Mouse (Mus musculus) limb, embryonic 10.5 days (tissue): Measurements from ENCODE around the gene Prkce. TPM values are rescaled to one million over a fixed set of nuclear protein-coding genes. Genes with fewer than 3 reads are reported as not detected.

Source experiments
- DNase-seq: peaks from one replicate; pipeline ENCODE4 v3.0.0-alpha.2; 2017; ENCODE audit warnings: low spot score
- H3K27ac ChIP-seq: fragments of 300-500 bp; sonication (generic); 2 replicates; pipeline ENCODE4 v1.5.1; 2016; ENCODE audit warnings: mild to moderate bottlenecking
- H3K27me3 ChIP-seq: fragments of 300-500 bp; sonication (generic); 2 replicates; pipeline ENCODE4 v1.6.1; 2016; ENCODE audit warnings: low read depth, mild to moderate bottlenecking; ENCODE audit not compliant: poor library complexity, severe bottlenecking
- H3K36me3 ChIP-seq: fragments of 300-500 bp; sonication (generic); 2 replicates; pipeline ENCODE4 v1.6.1; 2016; ENCODE audit warnings: mild to moderate bottlenecking, moderate library complexity
- H3K4me1 ChIP-seq: fragments of 300-500 bp; sonication (generic); 2 replicates; pipeline ENCODE4 v1.6.1; 2016
- H3K4me3 ChIP-seq: fragments of 300-500 bp; sonication (generic); 2 replicates; pipeline ENCODE4 v1.5.1; 2016; ENCODE audit warnings: mild to moderate bottlenecking, moderate library complexity
- H3K9me3 ChIP-seq: fragments of 300-500 bp; sonication (generic); replicated peaks from 2 replicates; pipeline ENCODE4 v1.6.1; 2016; ENCODE audit warnings: mild to moderate bottlenecking
- WGBS: fragments of 180-500 bp; shearing (Covaris S2); methylation state at CpG from one replicate; pipeline ENCODE4 v1.1.7; 2016; 5-methylcytosine and 5-hydroxymethylcytosine counted together
- polyA plus RNA-seq: library from polyadenylated mRNA; unstranded; fragments of >200 nt; fragmentation: Nextera tagmentation; extraction: Ambion mirVana; gene quantifications from 2 replicates; pipeline ENCODE4 v1.2.1, GENCODE M21; 2016

The Prkce gene
- polyA plus RNA-seq, 1 experiment from 2014 or later: 4.9 TPM

DNA sequence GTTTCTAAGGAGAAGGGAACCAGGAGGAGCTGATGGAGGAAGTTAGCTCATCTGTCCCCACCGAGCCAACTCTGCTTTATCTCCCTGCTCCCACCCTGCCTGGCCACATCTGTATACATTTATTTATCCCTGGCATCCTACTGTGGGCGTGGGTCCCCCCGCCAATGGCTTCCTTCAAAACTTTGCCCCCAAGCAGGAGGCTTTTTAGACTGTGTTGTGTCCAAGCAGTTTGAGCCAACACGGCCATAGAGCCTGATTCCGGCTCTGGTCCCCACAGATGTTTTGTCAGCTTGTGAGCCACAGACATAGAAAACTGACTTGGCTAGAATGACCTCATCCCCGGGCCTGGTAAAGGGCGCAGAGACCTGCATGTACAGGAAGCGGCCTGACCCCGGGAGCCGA, 89.1 kb downstream of the Prkce start:
- H3K36me3 ChIP-seq: peaks cover 6% of the 10 kb centered on the region; the same call in 1 of the 2 replicates
- WGBS: 78% methylated on average over 10 of the region's 10 CpGs

DNA sequence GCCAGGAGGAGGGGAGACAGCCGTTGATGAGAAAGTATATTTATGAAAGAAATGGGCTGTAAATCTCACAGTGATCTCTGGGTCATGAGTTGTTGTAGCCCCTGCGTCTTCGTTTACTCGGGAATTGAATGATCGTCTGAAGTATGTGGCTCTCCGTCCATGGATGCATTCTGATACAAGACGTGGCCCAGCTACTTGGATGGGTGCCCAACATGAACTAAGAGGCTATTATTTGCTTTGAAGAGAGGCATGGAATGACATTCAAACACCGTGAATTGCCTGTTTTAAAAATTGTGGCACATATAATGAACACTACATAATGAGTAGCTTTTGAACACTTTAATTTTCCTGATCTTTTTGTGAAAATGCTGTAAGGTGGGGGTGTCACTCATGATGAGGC, 93.5 kb downstream of the Prkce start:
- Histone ChIP-seq H3K9me3 (no peaks in the 10 kb centered on the region), H3K4me3 (no peak overlapping the region), H3K4me1 (peaks cover 33% of the 10 kb centered on the region), H3K27me3 (no peaks in the 10 kb centered on the region), H3K36me3 (no peaks in the 10 kb centered on the region), H3K27ac (no peak overlapping the region)
- 88% methylated on average over 8 of the region's 8 CpGs for WGBS
- no peak for DNase-seq

More for the DNA sequence above, 89.1 kb downstream of the Prkce start:
- Histone ChIP-seq H3K9me3 (no peaks in the 10 kb centered on the region), H3K27me3 (no peaks in the 10 kb centered on the region), H3K27ac (no peak overlapping the region; the same call in 1 of the 2 replicates), H3K4me1 (peaks cover 26% of the 10 kb centered on the region), H3K4me3 (no peak overlapping the region)
- no peak for DNase-seq

GRCm38 (mm10) chr17:86263985-86264649, 96.5 kb downstream of the Prkce start:
- Histone ChIP-seq H3K4me3 (no peak overlapping the region), H3K4me1 (peaks cover 34% of the 10 kb centered on the region)
- WGBS: 81% methylated on average over 11 of the region's 11 CpGs

GRCm38 (mm10) chr17:86266051-86266450, 98.5 kb downstream of the Prkce start:
- no peaks in the 10 kb centered on the region for H3K9me3 ChIP-seq
- H3K36me3 ChIP-seq: no peaks in the 10 kb centered on the region
- no peaks in the 10 kb centered on the region for H3K27me3 ChIP-seq
- no peak for DNase-seq
- no peak overlapping the region for H3K27ac ChIP-seq
- 76% methylated on average over 6 of the region's 6 CpGs for whole genome bisulfite sequencing
- no peak overlapping the region for H3K4me3 ChIP-seq
- H3K4me1 ChIP-seq: peaks cover 41% of the 10 kb centered on the region

More at GRCm38 (mm10) chr17:86263985-86264649, 96.5 kb downstream of the Prkce start:
- DNase-seq: no peak
- no peaks in the 10 kb centered on the region for H3K9me3 ChIP-seq
- H3K36me3 ChIP-seq: no peaks in the 10 kb centered on the region
- H3K27ac ChIP-seq: no peak overlapping the region
- H3K27me3 ChIP-seq: no peaks in the 10 kb centered on the region

DNA sequence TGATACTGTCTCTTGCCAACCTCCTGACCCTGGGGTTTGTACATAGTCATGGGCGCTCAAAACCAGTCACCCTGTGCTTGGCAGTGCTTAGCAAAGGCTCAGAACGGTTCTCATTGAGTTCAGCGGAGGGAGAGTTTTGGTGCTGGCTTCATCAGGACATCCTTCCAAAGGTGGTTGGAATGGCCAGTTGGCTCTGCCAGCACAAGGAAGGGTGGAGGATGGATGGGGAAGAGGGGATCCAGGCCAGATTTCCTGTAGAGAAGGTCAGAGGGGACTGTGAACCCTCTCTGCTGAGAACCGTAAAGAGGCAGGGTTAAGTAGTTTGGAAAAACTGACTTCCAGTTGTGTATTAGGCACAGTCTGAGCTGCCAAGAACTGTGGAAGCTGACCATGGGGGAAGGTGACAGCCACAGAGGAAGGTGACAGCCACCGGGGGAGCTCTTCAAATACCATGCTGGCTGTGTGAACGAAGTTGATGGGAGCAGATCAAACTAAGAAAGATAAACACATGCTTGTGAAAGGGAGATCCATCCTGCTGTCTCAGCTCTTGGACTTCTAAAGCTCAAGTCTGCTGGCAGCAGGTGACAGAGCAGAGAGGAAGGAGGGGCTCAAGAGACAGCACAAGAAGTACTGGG, 99.7 kb downstream of the Prkce start:
- Histone ChIP-seq H3K27me3 (no peaks in the 10 kb centered on the region), H3K27ac (no peak overlapping the region), H3K4me1 (peaks cover 47% of the 10 kb centered on the region), H3K36me3 (no peaks in the 10 kb centered on the region), H3K9me3 (no peaks in the 10 kb centered on the region), H3K4me3 (no peak overlapping the region)
- no peak for DNase-seq
- WGBS: 62% methylated on average over 6 of the region's 6 CpGs

DNA sequence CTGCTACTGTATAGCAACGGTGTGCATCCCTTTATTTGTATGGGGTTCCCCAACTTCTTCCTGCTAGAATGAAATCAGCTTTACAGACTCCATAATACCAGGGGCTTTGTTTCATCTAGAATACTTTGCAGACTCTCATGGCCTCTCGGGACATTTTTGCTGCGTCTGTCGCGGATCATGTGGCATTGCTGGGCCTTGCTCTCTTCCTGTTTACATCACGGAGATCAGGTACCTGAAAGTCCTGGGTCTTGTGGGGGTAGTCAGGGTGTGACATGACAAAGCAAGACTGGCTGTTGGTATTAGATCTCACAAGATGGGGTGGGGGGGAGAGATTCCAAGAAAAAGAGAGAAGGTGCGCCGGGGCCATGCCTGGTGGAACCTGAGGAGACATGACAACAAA, 102.1 kb downstream of the Prkce start:
- H3K36me3 ChIP-seq: no peaks in the 10 kb centered on the region
- WGBS: 90% methylated on average over 8 of the region's 8 CpGs
- no peak for DNase-seq
- H3K27me3 ChIP-seq: no peaks in the 10 kb centered on the region
- H3K4me1 ChIP-seq: peaks cover 68% of the 10 kb centered on the region
- no peaks in the 10 kb centered on the region for H3K9me3 ChIP-seq
- H3K27ac ChIP-seq: no peak overlapping the region
- no peak overlapping the region for H3K4me3 ChIP-seq

DNA sequence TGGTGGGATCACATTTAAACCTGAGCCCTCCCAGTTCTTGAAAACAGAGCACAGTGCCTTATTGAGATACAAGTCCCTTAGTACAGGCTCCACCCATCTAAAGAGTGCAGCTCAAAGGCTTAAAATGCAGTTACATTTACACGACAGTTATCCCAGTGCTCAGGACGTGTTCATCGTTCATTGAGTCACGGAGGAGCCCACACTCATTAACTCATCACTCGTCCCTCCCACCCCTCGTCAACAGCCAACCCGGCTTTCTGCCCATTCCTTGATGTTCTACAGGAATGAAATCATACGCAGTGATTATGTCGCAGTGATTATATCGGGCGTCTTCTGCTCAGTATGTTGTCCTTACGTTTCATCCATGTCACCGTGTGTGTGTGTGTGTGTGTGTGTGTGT, 102.9 kb downstream of the Prkce start:
- 93% methylated on average over 13 of the region's 13 CpGs for WGBS
- Histone ChIP-seq H3K27me3 (no peaks in the 10 kb centered on the region), H3K4me3 (no peak overlapping the region), H3K9me3 (no peaks in the 10 kb centered on the region), H3K4me1 (peaks cover 67% of the 10 kb centered on the region), H3K27ac (no peak overlapping the region), H3K36me3 (no peaks in the 10 kb centered on the region)
- no peak for DNase-seq

DNA sequence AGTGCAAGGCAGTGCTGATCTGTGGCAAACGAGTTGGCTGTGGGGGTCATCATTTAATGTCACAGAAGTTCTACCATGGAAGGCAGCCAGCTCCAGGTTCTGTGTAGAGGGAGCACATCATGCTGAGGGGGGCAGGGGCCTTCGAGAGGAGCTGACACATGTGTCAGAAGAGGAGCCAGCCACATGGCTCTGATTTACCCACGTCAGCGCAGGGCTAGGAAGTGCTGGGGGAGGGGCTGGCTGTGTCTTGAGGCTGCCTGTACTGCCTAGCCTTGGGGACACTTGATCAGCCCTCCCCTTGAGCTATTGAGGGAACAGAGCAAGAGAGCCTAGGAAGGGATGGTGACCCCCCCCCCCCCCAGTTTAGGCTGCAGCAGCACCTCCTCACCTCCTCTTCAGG, 103.7 kb downstream of the Prkce start:
- Histone ChIP-seq H3K27ac (peak overlapping the region; percentile 53), H3K4me3 (no peak overlapping the region), H3K4me1 (peaks cover 62% of the 10 kb centered on the region), H3K27me3 (no peaks in the 10 kb centered on the region), H3K9me3 (no peaks in the 10 kb centered on the region), H3K36me3 (no peaks in the 10 kb centered on the region)
- 7% methylated on average over 4 of the region's 4 CpGs for WGBS
- peak; percentile 67 for DNase-seq

GRCm38 (mm10) chr17:86272961-86273360, 105.4 kb downstream of the Prkce start:
- H3K9me3 ChIP-seq: no peaks in the 10 kb centered on the region
- H3K27ac ChIP-seq: no peak overlapping the region
- H3K4me3 ChIP-seq: no peak overlapping the region
- no peaks in the 10 kb centered on the region for H3K27me3 ChIP-seq
- no peaks in the 10 kb centered on the region for H3K36me3 ChIP-seq
- WGBS: 73% methylated on average over 6 of the region's 6 CpGs
- no peak for DNase-seq
- H3K4me1 ChIP-seq: peaks cover 68% of the 10 kb centered on the region

DNA sequence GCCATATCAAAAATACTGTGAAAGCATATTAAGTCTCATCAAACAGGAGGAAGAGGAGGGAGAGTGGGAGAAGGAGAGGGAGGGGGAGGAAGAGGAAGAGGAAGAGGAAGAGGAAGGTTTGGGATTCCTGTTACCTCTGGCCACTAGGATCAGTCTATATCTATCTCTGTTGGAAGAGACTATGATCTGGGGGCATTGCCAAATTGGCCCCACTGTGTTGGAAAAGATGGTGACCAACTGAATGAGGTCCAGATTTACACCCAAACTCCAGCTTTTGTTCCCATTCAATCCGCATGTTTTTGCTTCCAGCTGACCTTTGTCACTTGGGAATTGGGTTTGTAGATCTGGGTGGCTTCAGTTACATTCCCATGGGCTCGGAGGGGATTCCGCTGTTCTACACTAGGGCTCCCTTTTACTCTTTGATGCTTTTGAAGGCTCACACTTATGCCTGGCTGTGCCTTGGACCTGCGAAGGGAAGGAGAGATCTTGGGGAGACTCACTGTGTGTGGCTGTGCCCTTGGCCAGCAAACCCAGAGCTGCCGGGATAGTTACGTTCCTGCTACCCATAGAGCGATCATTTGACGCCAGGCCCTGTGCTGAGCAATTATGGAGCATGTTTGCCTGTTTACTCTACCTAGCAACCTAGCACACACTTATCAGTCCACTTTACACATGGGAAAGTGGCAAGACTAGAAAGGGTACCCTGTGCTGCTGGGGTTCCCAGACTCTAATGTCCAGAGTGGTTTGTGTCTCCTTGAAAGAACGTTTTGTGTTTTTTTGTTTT, 106.2 kb downstream of the Prkce start:
- Histone ChIP-seq H3K27me3 (no peaks in the 10 kb centered on the region), H3K9me3 (no peaks in the 10 kb centered on the region), H3K4me3 (no peak overlapping the region), H3K4me1 (peaks cover 76% of the 10 kb centered on the region), H3K36me3 (no peaks in the 10 kb centered on the region), H3K27ac (peak overlapping the region; percentile 48; the same call in 1 of the 2 replicates)
- no peak for DNase-seq
- WGBS: 90% methylated on average over 9 of the region's 9 CpGs

DNA sequence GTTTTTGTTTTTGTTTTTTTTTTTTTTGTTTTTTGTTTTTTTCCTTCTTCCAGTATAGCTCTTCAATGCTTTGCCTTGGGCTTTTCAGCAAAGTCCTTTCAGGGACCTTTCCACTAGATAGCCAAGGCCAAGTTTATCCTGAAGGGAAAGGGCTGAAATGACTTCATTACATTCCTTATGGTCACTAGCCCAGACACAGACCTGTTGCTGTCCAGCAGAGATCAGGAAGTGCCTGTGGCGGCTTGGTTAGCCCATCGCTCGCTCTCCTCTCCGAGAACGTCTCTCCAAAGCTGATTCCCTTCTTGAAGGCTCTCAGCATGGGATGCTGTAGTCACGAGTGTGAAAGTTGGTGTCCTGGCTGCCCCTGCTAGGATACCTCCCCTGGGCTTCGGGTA, 106.8 kb downstream of the Prkce start:
- H3K4me3 ChIP-seq: no peak overlapping the region
- H3K4me1 ChIP-seq: peaks cover 80% of the 10 kb centered on the region
- peak overlapping the region; percentile 2; the same call in 1 of the 2 replicates for H3K27ac ChIP-seq
- H3K36me3 ChIP-seq: no peaks in the 10 kb centered on the region
- no peak for DNase-seq
- no peaks in the 10 kb centered on the region for H3K9me3 ChIP-seq
- no peaks in the 10 kb centered on the region for H3K27me3 ChIP-seq
- 64% methylated on average over 7 of the region's 7 CpGs for WGBS

GRCm38 (mm10) chr17:86276381-86276780, 108.8 kb downstream of the Prkce start:
- 89% methylated on average over 4 of the region's 4 CpGs for WGBS
- H3K27me3 ChIP-seq: no peaks in the 10 kb centered on the region
- H3K4me1 ChIP-seq: peaks cover 82% of the 10 kb centered on the region
- no peak for DNase-seq
- no peaks in the 10 kb centered on the region for H3K36me3 ChIP-seq
- no peaks in the 10 kb centered on the region for H3K9me3 ChIP-seq
- no peak overlapping the region for H3K4me3 ChIP-seq
- H3K27ac ChIP-seq: peak overlapping the region; percentile 68; the same call in 1 of the 2 replicates
